Mouse (Mus musculus) MEL (cell line): ENCODE results near the gene Fzd7. TPM values are rescaled to one million over a fixed set of nuclear protein-coding genes. Genes with fewer than 3 reads are reported as not detected.

Experiments used
- DNase-seq: peaks from one replicate; pipeline ENCODE4 v3.0.0; 2011; ENCODE audit warnings: low read depth, low spot score
- H3K27ac ChIP-seq: 2 replicates; pipeline ENCODE4 v1.5.1; 2012; ENCODE audit warnings: low read depth, mild to moderate bottlenecking, control low read depth, low read length, moderate library complexity; ENCODE audit not compliant: control insufficient read depth
- H3K27me3 ChIP-seq, 2 experiments: fragments of 150-350 bp in 1 of 2; sonication (generic) in 1 of 2; 2 replicates each; pipeline ENCODE4 v1.6.1; 2012; ENCODE audit warnings: low read length in 2 of 2, mild to moderate bottlenecking in 2 of 2, improper control_type of control experiment in 1 of 2, moderate library complexity in 1 of 2; ENCODE audit not compliant: insufficient read depth in 2 of 2, control insufficient read depth in 1 of 2
- H3K36me3 ChIP-seq, 2 experiments: 2 replicates each; pipeline ENCODE4 v1.6.1; 2012 to 2014; ENCODE audit warnings: low read length in 2 of 2, improper control_type of control experiment in 1 of 2, inconsistent platforms in 1 of 2, mild to moderate bottlenecking in 1 of 2; ENCODE audit not compliant: insufficient read depth in 2 of 2, control insufficient read depth in 1 of 2
- H3K4me1 ChIP-seq, 2 experiments: fragments of 150-350 bp in 1 of 2; sonication (generic) in 1 of 2; 2 replicates each; pipeline ENCODE4 v1.6.1; 2012; ENCODE audit warnings: low read length in 2 of 2, improper control_type of control experiment in 1 of 2, mild to moderate bottlenecking in 1 of 2; ENCODE audit not compliant: insufficient read depth in 2 of 2, control insufficient read depth in 1 of 2
- H3K4me3 ChIP-seq, 2 experiments: fragments of 150-350 bp in 1 of 2; sonication (generic) in 1 of 2; 2 replicates each; pipeline ENCODE4 v1.5.1; 2012; ENCODE audit warnings: low read depth in 2 of 2, low read length in 2 of 2, mild to moderate bottlenecking in 2 of 2, moderate library complexity in 2 of 2, control low read depth in 1 of 2, improper control_type of control experiment in 1 of 2; ENCODE audit not compliant: control insufficient read depth in 1 of 2, insufficient read depth in 1 of 2
- H3K79me2 ChIP-seq: 2 replicates; pipeline ENCODE4 v1.6.1; 2012; ENCODE audit warnings: mild to moderate bottlenecking, low read length, moderate library complexity; ENCODE audit not compliant: control insufficient read depth, poor library complexity, insufficient read depth
- H3K9ac ChIP-seq: 2 replicates; pipeline ENCODE4 v1.6.1; 2012; ENCODE audit warnings: low read depth, mild to moderate bottlenecking, control low read depth, low read length, moderate library complexity; ENCODE audit not compliant: control insufficient read depth, poor library complexity, severe bottlenecking
- H3K9me3 ChIP-seq: fragments of 150-350 bp; sonication (generic); replicated peaks from 2 replicates; pipeline ENCODE4 v1.6.1; 2012; ENCODE audit warnings: mild to moderate bottlenecking, low read length, improper control_type of control experiment, moderate library complexity; ENCODE audit not compliant: insufficient read depth
- EP300 ChIP-seq, 2 experiments: IDR thresholded peaks; 2 replicates each; pipeline ENCODE4 v1.6.1; 2011; ENCODE audit warnings: improper control_type of control experiment in 2 of 2, low read length in 2 of 2, low read depth in 1 of 2, mild to moderate bottlenecking in 1 of 2
- MXI1 ChIP-seq: IDR thresholded peaks from 2 replicates; pipeline ENCODE4 v1.6.1; 2011; ENCODE audit warnings: mild to moderate bottlenecking, low read depth, low read length, improper control_type of control experiment
- MYB ChIP-seq: IDR thresholded peaks from 2 replicates; pipeline ENCODE4 v1.6.1; 2011; ENCODE audit warnings: mild to moderate bottlenecking, low read depth, low read length, improper control_type of control experiment
- MYC ChIP-seq: IDR thresholded peaks from 2 replicates; pipeline ENCODE4 v1.6.1; 2011; ENCODE audit warnings: low read depth, mild to moderate bottlenecking, low read length, improper control_type of control experiment, moderate library complexity
- NELFE ChIP-seq: IDR thresholded peaks from 2 replicates; pipeline ENCODE4 v1.6.1; 2011; ENCODE audit warnings: low read depth, low read length, improper control_type of control experiment
- NRF1 ChIP-seq: IDR thresholded peaks from 2 replicates; pipeline ENCODE4 v1.6.1; 2014; ENCODE audit warnings: low read depth, mild to moderate bottlenecking, inconsistent platforms, low read length, improper control_type of control experiment, moderate library complexity; ENCODE audit not compliant: poor library complexity, insufficient read depth, severe bottlenecking
- POLR2A ChIP-seq, 2 experiments: IDR thresholded peaks; 2 replicates each; pipeline ENCODE4 v1.6.1; 2011 to 2012; ENCODE audit warnings: low read length in 2 of 2, mild to moderate bottlenecking in 2 of 2, control low read depth in 1 of 2, improper control_type of control experiment in 1 of 2, low read depth in 1 of 2, moderate library complexity in 1 of 2; ENCODE audit not compliant: control insufficient read depth in 1 of 2, insufficient read depth in 1 of 2, poor library complexity in 1 of 2
- POLR2AphosphoS5 ChIP-seq: IDR thresholded peaks from 2 replicates; pipeline ENCODE4 v1.6.1; 2012; ENCODE audit warnings: low read depth, borderline replicate concordance, mild to moderate bottlenecking, inconsistent platforms, low read length, moderate library complexity, mixed read lengths
- RCOR1 ChIP-seq: IDR thresholded peaks from 2 replicates; pipeline ENCODE4 v1.6.1; 2012; ENCODE audit warnings: low read depth, mild to moderate bottlenecking, inconsistent platforms, low read length, improper control_type of control experiment
- SMC3 ChIP-seq: IDR thresholded peaks from 2 replicates; pipeline ENCODE4 v1.6.1; 2011; ENCODE audit warnings: low read depth, low read length, improper control_type of control experiment
- TBP ChIP-seq: IDR thresholded peaks from 2 replicates; pipeline ENCODE4 v1.8.0; 2011; ENCODE audit warnings: low read depth, low read length, improper control_type of control experiment
- USF1 ChIP-seq: IDR thresholded peaks from 2 replicates; pipeline ENCODE4 v1.6.1; 2014; ENCODE audit warnings: low read depth, mild to moderate bottlenecking, inconsistent platforms, low read length, improper control_type of control experiment, moderate library complexity
- ZC3H11A ChIP-seq: IDR thresholded peaks from 2 replicates; pipeline ENCODE4 v1.6.1; 2012; ENCODE audit warnings: low read depth, mild to moderate bottlenecking, inconsistent platforms, low read length, improper control_type of control experiment
- ZKSCAN1 ChIP-seq: IDR thresholded peaks from 2 replicates; pipeline ENCODE4 v1.6.1; 2012; ENCODE audit warnings: low read depth, mild to moderate bottlenecking, inconsistent platforms, low read length, improper control_type of control experiment, moderate library complexity
- ZMIZ1 ChIP-seq: IDR thresholded peaks from 2 replicates; pipeline ENCODE4 v1.6.1; 2012; ENCODE audit warnings: low read depth, mild to moderate bottlenecking, inconsistent platforms, low read length, improper control_type of control experiment, moderate library complexity
- polyA plus RNA-seq, 2 experiments: library from polyadenylated mRNA; stranded (reverse) in 1 of 2; unstranded in 1 of 2; fragments of >175 nt in 1 of 2; fragments of >200 nt in 1 of 2; gene quantifications; 2 replicates each; pipeline versions ENCODE4 v1.2.1 to v1.2.4; 2012; ENCODE audit warnings: low replicate concordance in 2 of 2, low read depth in 1 of 2; ENCODE audit not compliant: insufficient read length in 2 of 2, insufficient read depth in 1 of 2, missing spikeins in 1 of 2
- total RNA-seq: library from RNA; depleted of rRNA; stranded (reverse); fragments of 300-350 nt; gene quantifications from 2 replicates; pipeline ENCODE4 v1.2.3, GENCODE M21; 2012

The Fzd7 gene
- total and polyA plus RNA-seq, 3 experiments, result 18.5 to 24.7 TPM; not detected in 1

DNA sequence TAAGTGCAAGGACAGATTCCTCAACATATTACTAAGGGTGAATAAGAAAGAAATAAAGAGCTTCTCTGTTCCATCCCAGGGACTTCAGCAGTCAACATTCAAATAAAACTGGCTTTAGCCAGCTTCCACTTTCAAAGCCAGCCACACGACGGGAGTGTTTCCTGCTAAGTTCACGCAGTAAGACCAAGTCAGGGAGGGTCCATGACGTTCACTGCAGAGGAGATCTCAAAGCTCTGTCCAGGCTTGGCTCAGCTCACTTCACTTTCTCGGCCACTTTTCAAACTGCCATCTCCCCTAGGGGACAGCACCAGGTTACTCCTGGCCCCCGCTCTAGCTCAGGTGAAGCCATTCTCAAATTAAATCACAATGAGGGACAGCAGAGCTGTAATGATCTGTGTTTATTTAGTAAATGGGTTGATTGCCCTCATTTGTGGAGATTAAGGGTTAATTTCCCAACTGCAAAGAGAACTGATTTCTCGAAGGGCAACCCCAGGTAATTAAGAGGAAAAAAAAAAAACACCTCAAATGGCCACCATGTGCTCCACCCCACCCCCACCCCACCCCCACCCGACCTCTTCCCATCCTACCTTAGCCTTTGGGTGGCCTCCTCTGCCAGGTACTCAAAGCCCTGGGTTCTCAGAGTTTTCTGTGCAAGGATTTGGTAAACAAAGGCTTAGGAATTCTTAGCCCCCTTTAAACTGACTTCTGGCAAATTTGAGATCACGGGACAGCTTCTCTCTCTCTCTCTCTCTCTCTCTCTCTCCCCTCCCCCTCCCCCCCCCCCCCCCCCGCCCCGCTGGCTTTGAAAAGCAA, 9.7 kb upstream of the Fzd7 start:
- no peak for DNase-seq
- TF ChIP-seq ZMIZ1, result no peak
- no peak for TF ChIP-seq NRF1
- TF ChIP-seq ZKSCAN1, result no peak
- TF ChIP-seq POLR2AphosphoS5, result no peak
- TF ChIP-seq MYB, result no peak
- no peak for TF ChIP-seq TBP
- no peak for TF ChIP-seq RCOR1
- no peak for TF ChIP-seq EP300 (IDR thresholded peaks at IDR 0.05; ENCODE audit: low read depth in 1 of 2, low read length in 2 of 2)
- TF ChIP-seq MYC, result no peak
- no peak for TF ChIP-seq USF1
- TF ChIP-seq SMC3, result no peak
- no peak for TF ChIP-seq POLR2A (IDR thresholded peaks at IDR 0.05; ENCODE audit: control insufficient read depth in 1 of 2, insufficient read depth in 1 of 2, low read depth in 1 of 2, low read length in 2 of 2, poor library complexity in 1 of 2)
- Histone ChIP-seq H3K4me3 (no peak overlapping the region), H3K9me3 (no peaks in the 10 kb centered on the region), H3K27me3 (peaks cover 1 to 2% of the 10 kb centered on the region in 2 experiments; a peak in 2 of 4 replicates), H3K4me1 (peaks cover 3 to 4% of the 10 kb centered on the region in 2 experiments; a peak in 3 of 4 replicates), H3K27ac (no peak overlapping the region), H3K36me3 (peaks cover 0 to 3% of the 10 kb centered on the region in 2 experiments; a peak in 2 of 4 replicates), H3K79me2 (no peaks in the 10 kb centered on the region; the same call in 1 of the 2 replicates), H3K9ac (no peak overlapping the region)

DNA sequence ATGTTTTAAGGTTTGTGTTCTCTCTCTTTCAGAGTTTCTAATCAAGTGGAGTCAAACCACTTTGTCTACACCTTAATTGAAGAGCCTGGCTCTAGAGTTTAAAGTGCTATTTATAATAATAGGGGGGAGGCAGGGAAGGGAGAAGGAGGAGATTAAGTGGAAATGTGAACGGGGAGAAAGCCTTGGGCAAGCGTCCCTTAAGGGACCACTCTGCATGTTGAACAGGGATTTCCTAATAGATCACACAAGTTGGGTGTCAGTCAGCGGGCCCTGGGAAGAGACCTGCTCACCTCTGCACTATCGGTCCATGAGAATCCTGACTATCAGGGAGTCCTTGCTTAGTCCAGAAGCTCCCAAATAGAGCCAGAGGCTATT, 9.1 kb upstream of the Fzd7 start:
- no peaks in the 10 kb centered on the region for H3K9me3 ChIP-seq
- H3K36me3 ChIP-seq, result peaks cover 0 to 3% of the 10 kb centered on the region in 2 experiments; a peak in 2 of 4 replicates
- H3K9ac ChIP-seq, result no peak overlapping the region
- H3K4me1 ChIP-seq, result peaks cover 3 to 4% of the 10 kb centered on the region in 2 experiments; a peak in 3 of 4 replicates
- H3K27me3 ChIP-seq, result peaks cover 0 to 1% of the 10 kb centered on the region in 2 experiments; a peak in 2 of 4 replicates
- H3K4me3 ChIP-seq, result no peak overlapping the region
- TF ChIP-seq MXI1 (no peak), NELFE (no peak), MYB (no peak), MYC (no peak), ZC3H11A (no peak)
- no peak for DNase-seq
- H3K79me2 ChIP-seq, result no peaks in the 10 kb centered on the region; the same call in 1 of the 2 replicates
- H3K27ac ChIP-seq, result no peak overlapping the region
